Mouse (Mus musculus): ENCODE measurements around the gene Bik. TPM values are rescaled to one million over a fixed set of nuclear protein-coding genes. Genes with fewer than 3 reads are reported as not detected.
"Not testable (repeated sequence)": the region's sequence is repeated elsewhere in the genome, so short reads cannot be mapped to it uniquely, and the experiment has no call there.

The Bik gene
- under 1 TPM in 3 of 4 experiments, not detected in 1; 0.40 to 0.66 (median 0.47) TPM for total RNA-seq (2022)

DNA sequence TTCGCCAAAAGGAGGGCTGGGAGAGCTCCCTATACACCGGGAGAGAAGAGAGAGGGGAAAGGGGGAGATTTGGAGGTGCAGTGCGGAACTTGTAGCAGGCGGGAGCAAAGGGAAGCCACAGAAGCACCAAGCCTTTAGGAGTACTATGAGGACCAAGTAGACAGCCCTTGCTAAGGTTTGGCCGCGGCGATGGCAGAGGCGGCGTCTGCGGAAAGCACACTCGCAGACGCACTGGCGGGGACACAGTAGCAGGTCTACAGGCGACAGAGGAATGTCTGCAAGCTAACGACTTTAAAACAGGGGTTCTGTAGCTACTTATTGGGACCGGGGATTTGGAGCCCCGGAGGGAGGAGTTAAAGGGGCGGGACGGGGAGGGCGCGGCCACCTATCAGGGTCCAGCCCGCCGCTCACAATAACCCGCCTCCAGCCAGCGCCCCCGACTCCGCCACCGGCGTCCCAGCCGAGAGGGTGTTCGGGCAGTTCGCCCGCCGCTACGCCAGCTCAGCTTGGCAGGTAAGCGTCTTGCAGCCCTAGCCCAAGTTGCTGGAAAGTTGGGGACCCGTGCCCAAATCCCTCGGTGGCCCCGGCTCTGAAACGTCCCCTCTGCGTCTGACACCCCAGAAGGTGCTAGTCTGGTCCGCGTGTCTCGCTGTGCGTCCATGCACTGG, at the start of gene Bik:
Gene Bik (plus strand): TSS at position 439 of the 668 bp plus-strand sequence.
- no peak for DNase-seq (ENCODE audit: low spot score in 2 of 2)

DNA sequence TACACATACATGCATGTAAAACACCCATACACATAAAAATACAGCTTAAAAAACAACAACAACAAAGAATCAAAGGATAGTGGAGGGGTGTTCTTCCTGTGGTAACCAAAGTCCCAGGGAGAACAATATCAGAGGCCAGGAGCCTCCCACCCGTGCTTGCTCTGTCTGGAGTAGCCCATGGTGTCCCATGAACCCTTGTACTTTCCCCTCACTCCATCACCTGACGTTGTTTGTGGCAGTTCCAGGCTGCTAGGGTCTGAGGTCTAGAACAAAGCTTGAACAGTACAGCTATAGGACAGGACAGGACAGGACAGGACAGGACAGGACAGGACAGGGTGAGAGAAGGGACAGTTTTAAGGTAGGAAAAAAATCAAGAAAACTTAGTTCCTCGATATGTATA, 48.6 kb upstream of the Bik start:
- DNase-seq (ENCODE audit: low spot score in 2 of 2) = no peak

GRCm38 (mm10) chr15:83479818-83480217, 46.8 kb upstream of the Bik start:
- no peak for DNase-seq (ENCODE audit: low spot score in 2 of 2)

- no peak for DNase-seq (ENCODE audit: low spot score in 2 of 2)
Measured at GRCm38 (mm10) chr15:83481236-83481780, 45.4 kb upstream of the Bik start.

DNA sequence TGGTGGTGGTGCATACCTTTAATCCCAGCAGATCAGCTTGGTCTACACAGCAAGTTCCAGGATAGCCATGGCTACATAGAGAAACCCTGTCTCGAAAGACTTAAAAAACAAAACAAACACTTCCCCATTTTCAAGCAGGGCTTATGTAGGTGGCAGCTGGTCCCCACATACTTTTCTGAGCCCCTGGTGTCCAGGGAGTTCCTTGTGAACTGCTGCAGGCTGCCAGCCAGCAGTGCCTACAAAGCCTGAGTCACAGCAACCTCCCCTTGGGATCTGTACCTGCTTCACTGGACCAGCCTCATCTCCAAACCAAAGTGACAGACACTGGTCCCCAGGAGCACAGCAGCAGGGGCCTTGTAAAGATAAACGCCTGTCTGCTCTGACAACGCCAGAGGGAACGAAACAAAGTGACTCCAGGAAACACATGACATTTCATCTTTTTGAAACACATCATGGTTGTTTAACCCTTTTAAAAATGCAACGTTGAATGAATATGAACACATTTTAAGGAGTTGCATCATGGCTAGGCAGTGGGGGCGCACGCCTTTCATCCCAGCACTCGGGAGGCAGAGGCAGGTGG, 43.9 kb upstream of the Bik start:
- DNase-seq (ENCODE audit: low spot score in 2 of 2) = no peak

GRCm38 (mm10) chr15:83483482-83483881, 43.2 kb upstream of the Bik start:
- no peak for DNase-seq (ENCODE audit: low spot score in 2 of 2)

DNA sequence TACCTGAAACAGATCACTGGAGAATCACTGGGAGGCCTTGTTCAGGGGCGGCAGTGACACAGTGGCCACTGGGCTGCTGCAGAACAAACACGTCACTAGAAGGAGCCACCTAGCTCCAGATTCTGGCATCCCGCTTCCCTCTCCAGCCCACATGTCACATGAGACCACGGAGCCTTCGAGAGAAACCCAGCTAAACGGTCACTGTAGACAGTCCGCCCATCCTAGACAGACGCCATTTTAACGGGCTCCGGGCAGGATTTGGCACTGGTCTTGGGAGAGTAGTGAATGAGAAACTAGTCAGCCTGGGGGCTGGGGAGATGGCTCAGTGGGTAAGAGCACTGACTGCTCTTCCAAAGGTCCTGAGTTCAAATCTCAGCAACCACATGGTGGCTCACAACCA, 42.4 kb upstream of the Bik start:
- no peak for DNase-seq (ENCODE audit: low spot score in 2 of 2)

GRCm38 (mm10) chr15:83487477-83488115, 39.1 kb upstream of the Bik start:
- peak in 1 of 2 experiments; percentile 21 for DNase-seq (ENCODE audit: low spot score in 2 of 2)

DNA sequence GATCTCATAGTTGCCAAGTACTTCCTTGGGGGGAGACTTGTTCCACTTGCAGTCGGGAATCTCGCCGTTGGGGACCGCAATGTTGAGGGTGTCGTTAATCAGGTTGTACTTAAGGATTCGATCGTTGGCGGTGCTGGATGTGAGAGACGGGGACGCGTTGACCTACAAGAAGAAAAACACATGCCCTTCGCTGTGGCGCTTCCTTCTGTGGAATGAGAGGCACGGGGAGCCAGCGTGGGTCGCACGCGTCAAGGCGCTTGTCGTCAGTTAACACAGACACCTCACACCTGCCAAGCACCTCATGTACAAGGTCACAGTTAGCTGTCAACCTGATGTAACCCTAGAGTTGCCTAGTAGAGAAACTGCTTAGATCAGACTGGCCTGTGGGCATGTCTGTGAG, 37.2 kb upstream of the Bik start:
- DNase-seq (ENCODE audit: low spot score in 2 of 2) = no peak

DNA sequence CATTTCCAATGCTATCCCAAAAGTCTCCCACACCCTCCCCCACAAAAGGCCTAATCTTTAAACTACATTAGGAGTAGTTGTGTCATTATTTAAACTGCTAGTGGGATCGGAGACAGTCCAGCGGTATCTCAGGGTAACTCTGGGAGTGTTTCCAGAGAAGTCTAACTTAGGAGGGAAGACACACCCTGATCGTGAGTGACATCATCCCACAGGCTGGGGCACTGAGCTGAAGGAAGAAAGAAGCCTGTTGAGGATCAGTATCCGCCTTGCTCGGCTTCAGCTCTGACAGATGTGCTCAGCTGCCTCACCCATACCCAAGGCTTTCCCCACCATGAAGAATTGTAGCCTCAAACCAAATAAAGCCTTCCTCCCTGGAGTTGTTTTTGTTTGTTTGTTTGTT, 34.8 kb upstream of the Bik start:
- no peak for DNase-seq (ENCODE audit: low spot score in 2 of 2)

- DNase-seq (ENCODE audit: low spot score in 2 of 2) = no peak
Measured at GRCm38 (mm10) chr15:83493856-83494571, 32.6 kb upstream of the Bik start.

DNA sequence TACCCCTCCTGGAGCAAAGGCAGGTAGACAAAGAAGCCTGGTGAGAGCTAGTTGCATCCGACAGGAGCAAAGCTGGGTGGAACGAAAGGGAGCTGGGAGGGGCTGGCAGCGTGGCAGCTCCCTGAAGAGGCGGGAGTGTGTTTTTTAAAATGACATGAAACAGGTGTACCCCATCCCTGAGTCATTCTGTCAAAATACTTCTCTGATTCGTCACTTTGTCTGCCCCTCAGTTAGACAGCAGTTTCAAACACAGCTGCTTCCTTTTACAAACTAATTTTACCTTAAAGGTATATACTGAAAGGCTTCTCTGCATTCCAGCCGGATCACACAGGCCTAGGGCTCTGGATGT, 32.1 kb upstream of the Bik start:
- no peak for DNase-seq (ENCODE audit: low spot score in 2 of 2)

DNA sequence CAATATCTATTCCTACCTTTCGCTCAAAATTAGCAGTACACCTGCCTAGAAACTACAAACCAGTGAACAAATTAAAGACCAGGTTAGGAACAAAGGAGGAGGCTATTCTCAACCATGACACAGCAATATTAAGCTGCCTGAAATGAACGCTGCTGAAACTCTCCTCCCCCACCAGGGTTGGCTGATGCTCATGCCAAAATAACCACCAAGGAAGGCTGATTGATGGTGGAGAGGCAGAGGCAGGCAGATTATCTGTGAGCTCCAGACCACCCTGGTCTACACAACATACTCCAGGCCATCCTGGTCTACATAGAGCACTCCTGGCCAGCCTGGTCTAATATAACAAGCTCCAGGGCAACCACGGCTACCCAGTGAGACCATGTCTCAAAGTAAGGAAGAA, 31.5 kb upstream of the Bik start:
- no peak for DNase-seq (ENCODE audit: low spot score in 2 of 2)

GRCm38 (mm10) chr15:83495787-83496367, 30.8 kb upstream of the Bik start:
- DNase-seq (ENCODE audit: low spot score in 2 of 2) = no peak

GRCm38 (mm10) chr15:83497299-83497698, 29.4 kb upstream of the Bik start:
- DNase-seq (ENCODE audit: low spot score in 2 of 2) = no peak

GRCm38 (mm10) chr15:83499211-83499755, 27.4 kb upstream of the Bik start:
- DNase-seq (ENCODE audit: low spot score in 2 of 2) = no peak

DNA sequence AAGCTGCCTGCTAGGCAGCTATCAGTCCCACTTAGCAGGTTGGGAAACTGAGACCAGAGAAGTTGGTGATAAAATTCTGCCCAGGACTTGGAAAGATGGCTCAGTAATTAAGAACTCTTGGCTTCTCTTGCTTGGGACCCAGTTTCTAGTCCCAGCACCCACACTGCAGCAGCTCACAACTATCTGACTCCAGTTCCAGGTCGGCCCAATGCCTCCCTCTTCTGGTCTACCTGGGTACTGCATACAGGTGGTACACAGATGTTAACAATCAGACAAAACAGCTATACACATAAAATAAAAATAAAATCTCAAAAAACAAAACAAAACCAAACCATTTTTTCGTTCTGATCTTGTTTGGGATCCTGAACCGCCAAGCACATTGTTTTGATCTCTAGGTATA, 26.3 kb upstream of the Bik start:
- no peak for DNase-seq (ENCODE audit: low spot score in 2 of 2)

DNA sequence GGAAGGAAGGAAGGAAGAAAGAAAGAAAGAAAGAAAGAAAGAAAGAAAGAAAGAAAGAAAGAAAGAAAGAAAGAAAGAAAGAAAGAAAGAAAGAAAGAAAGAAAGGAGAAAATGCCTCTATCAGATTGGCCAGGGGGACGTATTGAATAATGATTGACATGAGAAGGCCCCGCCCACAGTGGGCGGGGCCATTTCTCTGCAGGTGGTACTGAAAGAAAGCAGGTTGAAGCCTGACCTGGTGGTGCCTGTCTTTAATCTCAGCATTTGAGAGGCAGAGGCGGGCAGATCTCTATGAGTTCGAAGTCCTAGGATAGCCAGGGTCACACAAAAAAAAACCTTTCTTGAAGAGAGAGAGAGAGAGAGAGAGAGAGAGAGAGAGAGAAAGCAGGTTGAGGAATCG, 25.2 kb upstream of the Bik start:
- not testable (repeated sequence) for DNase-seq (ENCODE audit: low spot score in 2 of 2)

GRCm38 (mm10) chr15:83509950-83510804, 16.5 kb upstream of the Bik start:
- DNase-seq (ENCODE audit: low spot score in 2 of 2) = no peak

DNA sequence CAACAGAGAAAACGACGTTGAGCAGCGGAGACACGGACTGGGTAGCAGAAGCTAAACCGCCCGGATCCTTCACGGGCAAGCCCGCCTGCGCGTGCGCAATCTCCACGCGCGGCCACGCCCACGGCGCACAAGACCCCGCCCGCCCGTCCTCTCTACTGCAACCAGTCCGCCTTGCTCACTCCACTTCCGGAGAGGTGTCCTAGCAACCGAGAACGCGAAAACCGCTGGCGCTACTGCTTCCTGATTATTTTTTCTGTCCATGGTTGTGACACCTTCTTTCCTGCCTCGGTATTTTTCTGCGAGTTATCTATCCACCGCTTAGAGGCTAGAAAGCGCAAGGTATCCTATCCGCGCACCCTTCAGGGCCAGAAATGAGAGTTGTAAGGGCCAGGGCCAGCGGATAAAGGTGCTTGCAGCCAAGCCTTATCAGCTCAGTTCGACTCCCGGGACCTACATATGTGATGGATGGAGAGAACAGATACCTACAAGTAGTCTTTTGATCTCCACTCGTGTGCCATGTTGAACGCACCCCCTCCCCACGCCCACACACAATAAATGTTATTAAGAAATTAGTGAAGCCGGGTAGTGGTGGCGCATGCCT, 15.8 kb upstream of the Bik start, which contains the start of gene Ttll1:
Gene Ttll1 (minus strand): TSS at position 89 of the 601 bp plus-strand sequence.
- DNase-seq (ENCODE audit: low spot score in 2 of 2) = peak; percentile 90 to 93

All from layer of hippocampus, adult 8-10 months (tissue).